Mouse (Mus musculus) forebrain, embryonic 10.5 days (tissue): ENCODE measurements around the gene Gm11042. TPM values are rescaled to one million over a fixed set of nuclear protein-coding genes. Genes with fewer than 3 reads are reported as not detected.

ENCODE experiments used
- DNase-seq: peaks from one replicate; pipeline ENCODE4 v3.0.0-alpha.2; 2017; ENCODE audit warnings: low spot score; ENCODE audit errors: extremely low spot score
- H3K27ac ChIP-seq: fragments of 300-500 bp; sonication (generic); 2 replicates; pipeline ENCODE4 v1.5.1; 2016; ENCODE audit warnings: mild to moderate bottlenecking
- H3K27me3 ChIP-seq: fragments of 300-500 bp; sonication (generic); 2 replicates; pipeline ENCODE4 v1.6.1; 2016; ENCODE audit warnings: mild to moderate bottlenecking; ENCODE audit not compliant: poor library complexity, severe bottlenecking
- H3K36me3 ChIP-seq: fragments of 300-500 bp; sonication (generic); replicated peaks from 2 replicates; pipeline ENCODE4 v1.6.1; 2016; ENCODE audit warnings: mild to moderate bottlenecking, moderate library complexity
- H3K4me1 ChIP-seq: fragments of 300-500 bp; sonication (generic); 2 replicates; pipeline ENCODE4 v1.6.1; 2016
- H3K4me3 ChIP-seq: fragments of 300-500 bp; sonication (generic); 2 replicates; pipeline ENCODE4 v1.5.1; 2016; ENCODE audit warnings: mild to moderate bottlenecking, moderate library complexity
- H3K9me3 ChIP-seq: fragments of 300-500 bp; sonication (generic); 2 replicates; pipeline ENCODE4 v1.6.1; 2016; ENCODE audit warnings: mild to moderate bottlenecking, moderate library complexity
- WGBS: fragments of 180-500 bp; shearing (Covaris S2); methylation state at CpG from one replicate; pipeline ENCODE4 v1.1.7; 2016; 5-methylcytosine and 5-hydroxymethylcytosine counted together
- polyA plus RNA-seq: library from polyadenylated mRNA; unstranded; fragments of >200 nt; fragmentation: Nextera tagmentation; extraction: Ambion mirVana; gene quantifications from 2 replicates; pipeline ENCODE4 v1.2.1, GENCODE M21; 2016

The Gm11042 gene
- polyA plus RNA-seq, 1 experiment from 2014 or later, result not detected

DNA sequence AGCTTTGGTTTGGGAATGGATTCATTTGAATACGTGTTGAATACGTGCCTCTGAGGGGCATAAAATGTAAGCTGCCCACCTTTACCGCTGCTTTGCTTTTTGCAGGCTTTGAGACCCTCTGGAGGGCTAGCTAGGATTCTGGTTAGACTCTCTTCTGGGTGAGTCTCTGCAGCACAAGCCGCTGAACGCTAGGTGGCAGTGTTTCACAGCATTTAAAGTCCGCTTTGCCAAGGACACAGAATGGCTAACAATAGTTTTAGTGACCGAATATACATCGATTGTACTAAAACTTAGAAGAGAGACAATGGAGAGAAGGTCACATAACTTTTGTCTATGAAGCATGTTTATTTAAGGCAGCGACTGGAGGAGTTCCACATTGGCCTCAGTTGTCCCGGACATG, 4.1 kb upstream of the Gm11042 start:
- Histone ChIP-seq H3K4me3 (no peak overlapping the region), H3K9me3 (no peaks in the 10 kb centered on the region), H3K27me3 (no peaks in the 10 kb centered on the region), H3K36me3 (no peaks in the 10 kb centered on the region), H3K4me1 (peaks cover 10% of the 10 kb centered on the region), H3K27ac (no peak overlapping the region)
- WGBS, result 25% methylated on average over 10 of the region's 10 CpGs
- DNase-seq, result peak; percentile 69

DNA sequence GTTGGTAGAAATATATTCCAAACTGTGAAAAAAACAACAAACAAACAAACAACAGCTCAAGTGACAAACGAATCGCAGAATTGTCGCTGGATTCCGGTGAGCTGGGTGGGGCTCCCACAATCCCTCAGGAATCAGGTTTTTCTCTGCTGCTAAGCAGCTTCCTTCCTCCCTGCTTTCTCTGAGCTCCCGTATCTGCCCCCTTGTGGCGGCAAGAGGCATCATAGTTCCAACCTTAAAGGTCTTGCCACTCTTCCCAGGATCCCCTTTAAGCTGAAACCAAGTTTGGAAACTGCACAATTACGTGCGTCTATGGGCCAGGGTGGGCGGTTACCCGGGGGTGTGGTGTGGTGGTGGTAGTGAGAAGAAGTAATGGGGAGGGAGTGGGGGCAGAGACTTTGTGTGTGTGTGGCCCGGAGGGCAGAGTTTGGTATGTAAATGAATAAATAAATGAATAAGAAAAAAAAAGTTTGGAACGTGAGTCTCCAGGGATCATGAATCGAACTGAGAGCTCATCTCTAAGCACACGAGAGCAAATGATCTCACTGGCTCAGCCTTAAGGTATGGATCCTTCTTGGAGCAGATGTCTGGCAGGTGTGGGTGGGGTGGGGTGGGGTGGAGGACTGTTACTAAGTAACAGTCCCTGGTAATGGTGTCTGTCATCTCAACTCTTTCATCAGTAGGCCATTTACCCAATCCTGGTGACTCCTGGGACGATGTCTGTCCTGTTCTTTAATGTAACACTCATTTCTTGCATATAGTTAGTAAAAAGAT, 980 bp upstream of the Gm11042 start:
- DNase-seq, result peak; percentile 82
- Histone ChIP-seq H3K4me1 (peaks cover 19% of the 10 kb centered on the region), H3K4me3 (peak overlapping the region; percentile 56), H3K27ac (peak overlapping the region; percentile 91), H3K27me3 (no peaks in the 10 kb centered on the region), H3K36me3 (no peaks in the 10 kb centered on the region), H3K9me3 (no peaks in the 10 kb centered on the region)
- WGBS, result 19% methylated on average over 15 of the region's 15 CpGs

- H3K4me3 ChIP-seq, result no peak overlapping the region
- no peaks in the 10 kb centered on the region for H3K36me3 ChIP-seq
Observed at GRCm38 (mm10) chr12:74315221-74315620, 973 bp downstream of the Gm11042 start.

GRCm38 (mm10) chr12:74312611-74313010, 3.6 kb downstream of the Gm11042 start:
- Histone ChIP-seq H3K4me3 (no peak overlapping the region), H3K27me3 (no peaks in the 10 kb centered on the region), H3K4me1 (peaks cover 19% of the 10 kb centered on the region), H3K36me3 (no peaks in the 10 kb centered on the region), H3K27ac (no peak overlapping the region), H3K9me3 (no peaks in the 10 kb centered on the region)
- WGBS, result 86% methylated on average over 3 of the region's 3 CpGs
- DNase-seq, result no peak

More at GRCm38 (mm10) chr12:74315221-74315620, 973 bp downstream of the Gm11042 start:
- 37% methylated on average over 2 of the region's 2 CpGs for WGBS
- H3K9me3 ChIP-seq, result no peaks in the 10 kb centered on the region
- H3K27me3 ChIP-seq, result no peaks in the 10 kb centered on the region
- peaks cover 19% of the 10 kb centered on the region for H3K4me1 ChIP-seq
- no peak overlapping the region for H3K27ac ChIP-seq
- no peak for DNase-seq

- Histone ChIP-seq H3K4me3 (no peak overlapping the region), H3K36me3 (no peaks in the 10 kb centered on the region), H3K27me3 (no peaks in the 10 kb centered on the region), H3K9me3 (no peaks in the 10 kb centered on the region), H3K27ac (no peak overlapping the region), H3K4me1 (no peaks in the 10 kb centered on the region)
- WGBS, result 79% methylated on average over 9 of the region's 9 CpGs
- no peak for DNase-seq
Observed at GRCm38 (mm10) chr12:74303418-74304294, 12.5 kb downstream of the Gm11042 start.

GRCm38 (mm10) chr12:74301559-74301958, 14.6 kb downstream of the Gm11042 start:
- 91% methylated on average over 6 of the region's 6 CpGs for WGBS
- Histone ChIP-seq H3K36me3 (no peaks in the 10 kb centered on the region), H3K4me3 (no peak overlapping the region), H3K27ac (no peak overlapping the region), H3K9me3 (no peaks in the 10 kb centered on the region), H3K27me3 (no peaks in the 10 kb centered on the region), H3K4me1 (no peaks in the 10 kb centered on the region)
- DNase-seq, result no peak

GRCm38 (mm10) chr12:74296374-74296773, 19.8 kb downstream of the Gm11042 start:
- 50% methylated on average over 5 of the region's 5 CpGs for WGBS
- Histone ChIP-seq H3K4me1 (no peaks in the 10 kb centered on the region), H3K4me3 (no peak overlapping the region), H3K36me3 (no peaks in the 10 kb centered on the region), H3K27ac (no peak overlapping the region), H3K9me3 (no peaks in the 10 kb centered on the region), H3K27me3 (no peaks in the 10 kb centered on the region)
- DNase-seq, result no peak

DNA sequence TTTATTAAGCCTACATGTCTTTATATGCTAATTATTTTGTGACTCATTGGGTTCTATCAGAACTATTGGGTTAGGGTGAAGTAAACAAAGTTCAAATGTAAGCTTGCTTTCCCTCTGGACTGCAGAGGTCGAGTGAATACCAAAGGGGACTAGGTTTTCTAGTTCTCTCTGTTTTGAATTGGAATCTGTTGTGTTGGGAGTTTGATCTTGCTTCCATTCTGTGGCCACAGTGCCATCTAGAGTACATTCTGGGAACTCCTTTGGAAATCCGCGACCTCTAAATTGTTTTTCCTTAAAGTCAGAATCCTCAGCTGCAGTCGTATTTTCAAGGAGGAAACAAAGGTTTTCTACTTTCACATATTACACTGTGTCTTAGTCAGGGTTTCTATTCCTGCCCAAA, 22.6 kb downstream of the Gm11042 start:
- no peak overlapping the region for H3K27ac ChIP-seq
- peak; percentile 41 for DNase-seq
- H3K9me3 ChIP-seq, result no peaks in the 10 kb centered on the region
- 7% methylated on average over 4 of the region's 4 CpGs for WGBS
- no peak overlapping the region for H3K4me3 ChIP-seq
- no peaks in the 10 kb centered on the region for H3K27me3 ChIP-seq
- H3K36me3 ChIP-seq, result no peaks in the 10 kb centered on the region
- H3K4me1 ChIP-seq, result peaks cover 10% of the 10 kb centered on the region; the same call in 1 of the 2 replicates

DNA sequence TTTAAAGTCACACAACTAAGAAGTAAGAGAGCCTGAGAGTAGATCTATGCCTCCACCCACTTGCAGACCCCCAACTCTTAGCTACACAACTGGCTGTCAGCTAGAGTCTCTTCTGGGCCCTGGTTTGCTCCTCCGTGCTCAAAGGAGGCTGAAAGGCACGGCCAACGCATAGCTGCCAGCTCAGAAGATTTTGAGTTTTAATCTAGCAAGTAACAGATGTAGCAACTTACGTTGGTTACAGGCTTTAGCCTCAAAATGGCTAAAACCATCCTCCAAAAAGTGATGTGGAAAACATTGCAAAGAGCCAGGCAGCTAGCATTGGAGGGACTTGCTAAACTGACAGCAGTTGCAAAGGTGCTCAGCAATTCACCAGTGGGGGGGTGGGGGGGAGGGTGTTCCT, 25.2 kb downstream of the Gm11042 start:
- Histone ChIP-seq H3K36me3 (no peaks in the 10 kb centered on the region), H3K27me3 (peaks cover 10% of the 10 kb centered on the region), H3K4me1 (peaks cover 10% of the 10 kb centered on the region; the same call in 1 of the 2 replicates), H3K27ac (no peak overlapping the region), H3K4me3 (no peak overlapping the region), H3K9me3 (no peaks in the 10 kb centered on the region)
- no peak for DNase-seq
- 91% methylated on average over 4 of the region's 4 CpGs for WGBS

GRCm38 (mm10) chr12:74284685-74285054, 31.5 kb downstream of the Gm11042 start:
- no peak for DNase-seq
- H3K27me3 ChIP-seq, result peaks cover 47% of the 10 kb centered on the region
- H3K9me3 ChIP-seq, result no peaks in the 10 kb centered on the region
- 5% methylated on average over 11 of the region's 11 CpGs for WGBS
- H3K36me3 ChIP-seq, result no peaks in the 10 kb centered on the region
- H3K27ac ChIP-seq, result no peak overlapping the region
- H3K4me3 ChIP-seq, result peak overlapping the region; percentile 53
- H3K4me1 ChIP-seq, result peaks cover 20% of the 10 kb centered on the region

DNA sequence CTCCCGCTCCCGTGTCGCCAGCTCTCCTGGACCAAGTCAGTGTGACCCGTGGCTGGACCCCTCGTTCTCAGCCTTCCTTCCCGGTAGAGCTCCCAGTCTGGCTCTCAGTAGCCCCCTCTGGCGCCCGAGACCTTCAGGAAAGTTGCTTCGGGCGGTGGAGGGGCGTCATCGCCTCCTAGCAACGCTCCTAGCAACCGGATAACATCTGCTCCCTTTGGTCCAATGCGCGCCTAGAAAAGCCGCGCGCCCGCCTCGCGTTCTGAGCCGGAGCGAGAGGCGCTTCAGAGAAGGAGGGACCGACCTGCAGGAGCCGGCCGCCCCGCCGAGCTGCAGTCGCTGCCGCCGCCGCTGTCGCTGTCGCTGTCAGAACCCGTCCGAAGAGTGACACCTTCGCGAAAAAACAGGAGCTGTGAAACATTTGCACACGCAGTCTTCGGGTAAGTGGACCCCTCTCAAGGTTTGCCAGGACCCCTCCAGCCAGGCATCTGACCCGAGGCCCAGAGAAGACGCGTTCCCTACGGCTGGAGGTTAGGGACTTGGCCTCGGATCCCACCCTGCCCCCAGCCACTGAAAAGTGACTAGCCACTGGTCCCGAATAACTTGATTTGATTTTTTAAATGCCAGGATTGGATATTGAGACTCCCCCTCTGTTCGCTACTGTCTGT, 32.0 kb downstream of the Gm11042 start:
- under 1% methylated on average over 49 of the region's 49 CpGs for WGBS
- Histone ChIP-seq H3K9me3 (no peaks in the 10 kb centered on the region), H3K27ac (peak overlapping the region; percentile 56; the same call in 1 of the 2 replicates), H3K4me1 (peaks cover 15% of the 10 kb centered on the region), H3K4me3 (peak overlapping the region; percentile 53), H3K27me3 (peaks cover 47% of the 10 kb centered on the region), H3K36me3 (no peaks in the 10 kb centered on the region)
- DNase-seq, result peak; percentile 92

DNA sequence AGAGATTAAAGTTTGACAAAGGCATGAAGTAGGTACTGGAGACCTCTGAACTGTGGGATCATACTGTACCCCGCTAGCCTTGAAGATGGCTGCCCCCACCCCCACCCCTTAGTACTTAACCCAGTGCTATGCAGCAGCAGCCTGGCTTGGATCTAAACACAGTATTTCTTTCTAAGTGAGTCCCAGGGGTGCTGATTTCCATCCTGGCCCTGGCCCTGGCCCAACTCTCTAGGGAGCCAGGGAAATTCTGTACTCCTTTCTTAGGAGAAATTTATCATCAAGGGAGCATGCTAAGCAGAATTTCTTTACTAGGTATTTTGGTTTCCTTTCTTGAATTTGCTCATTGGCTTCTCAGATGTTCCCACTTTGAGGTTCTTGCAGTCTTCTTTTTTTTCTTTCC, 33.3 kb downstream of the Gm11042 start:
- Histone ChIP-seq H3K9me3 (no peaks in the 10 kb centered on the region), H3K36me3 (no peaks in the 10 kb centered on the region), H3K4me3 (no peak overlapping the region), H3K27ac (no peak overlapping the region), H3K27me3 (peaks cover 47% of the 10 kb centered on the region), H3K4me1 (peaks cover 15% of the 10 kb centered on the region)
- DNase-seq, result no peak
- WGBS, result 88% methylated on average over 1 of the region's 1 CpGs
